Mouse (Mus musculus): ENCODE measurements around the gene Sesn3. TPM values are rescaled to one million over a fixed set of nuclear protein-coding genes. Genes with fewer than 3 reads are reported as not detected.

Gene Sesn3
- total RNA-seq, 2 experiments from 2014 or later: 23.3 to 24.6 TPM

GRCm38 (mm10) chr9:14382256-14382791 lies 107.5 kb downstream of the Sesn3 start:
- no peak for DNase-seq (ENCODE audit: low spot score)
- intact Hi-C loops (cut with DNase I): loop anchor here (5.0 kb wide), 1 partner anchor 120 kb away; the partner anchor contains the start of genes Cwc15 and Kdm4d

Other genes with a start within 250 kb of the Sesn3 start
- gene Endod1, start 106.4 kb downstream of the Sesn3 start, total RNA-seq (2021): 1 to 10 TPM; 7.6 to 8.5 TPM
- gene Kdm4d, start 225.4 kb downstream of the Sesn3 start, total RNA-seq (2021): not detected
- gene Cwc15, start 225.6 kb downstream of the Sesn3 start, total RNA-seq (2021): 10 to 100 TPM; 60.3 to 69.7 TPM